Mouse (Mus musculus): ENCODE measurements around the gene Ist1.

- peak; percentile 93 for TF ChIP-seq CTCF (IDR thresholded peaks at IDR 0.05; ENCODE audit: borderline replicate concordance, extremely low read depth, insufficient read depth, insufficient read length)
- no peak for TF ChIP-seq POLR2A (IDR thresholded peaks at IDR 0.05; ENCODE audit: borderline replicate concordance, extremely low read depth, insufficient read depth, insufficient read length, poor library complexity, severe bottlenecking)
Measured at GRCm38 (mm10) chr8:109706874-109707237, 13.8 kb upstream of the Ist1 start.
